Mouse (Mus musculus) MEL (cell line): ENCODE measurements around the gene Fam210b. TPM values are rescaled to one million over a fixed set of nuclear protein-coding genes. Genes with fewer than 3 reads are reported as not detected.

Experiments
- DNase-seq: peaks from one replicate; pipeline ENCODE4 v3.0.0; 2011; ENCODE audit warnings: low read depth, low spot score
- H3K27ac ChIP-seq: 2 replicates; pipeline ENCODE4 v1.5.1; 2012; ENCODE audit warnings: low read depth, mild to moderate bottlenecking, control low read depth, low read length, moderate library complexity; ENCODE audit not compliant: control insufficient read depth
- H3K27me3 ChIP-seq, 2 experiments: fragments of 150-350 bp in 1 of 2; sonication (generic) in 1 of 2; 2 replicates each; pipeline ENCODE4 v1.6.1; 2012; ENCODE audit warnings: low read length in 2 of 2, mild to moderate bottlenecking in 2 of 2, improper control_type of control experiment in 1 of 2, moderate library complexity in 1 of 2; ENCODE audit not compliant: insufficient read depth in 2 of 2, control insufficient read depth in 1 of 2
- H3K36me3 ChIP-seq, 2 experiments: 2 replicates each; pipeline ENCODE4 v1.6.1; 2012 to 2014; ENCODE audit warnings: low read length in 2 of 2, improper control_type of control experiment in 1 of 2, inconsistent platforms in 1 of 2, mild to moderate bottlenecking in 1 of 2; ENCODE audit not compliant: insufficient read depth in 2 of 2, control insufficient read depth in 1 of 2
- H3K4me1 ChIP-seq, 2 experiments: fragments of 150-350 bp in 1 of 2; sonication (generic) in 1 of 2; 2 replicates each; pipeline ENCODE4 v1.6.1; 2012; ENCODE audit warnings: low read length in 2 of 2, improper control_type of control experiment in 1 of 2, mild to moderate bottlenecking in 1 of 2; ENCODE audit not compliant: insufficient read depth in 2 of 2, control insufficient read depth in 1 of 2
- H3K4me3 ChIP-seq, 2 experiments: fragments of 150-350 bp in 1 of 2; sonication (generic) in 1 of 2; 2 replicates each; pipeline ENCODE4 v1.5.1; 2012; ENCODE audit warnings: low read depth in 2 of 2, low read length in 2 of 2, mild to moderate bottlenecking in 2 of 2, moderate library complexity in 2 of 2, control low read depth in 1 of 2, improper control_type of control experiment in 1 of 2; ENCODE audit not compliant: control insufficient read depth in 1 of 2, insufficient read depth in 1 of 2
- H3K79me2 ChIP-seq: 2 replicates; pipeline ENCODE4 v1.6.1; 2012; ENCODE audit warnings: mild to moderate bottlenecking, low read length, moderate library complexity; ENCODE audit not compliant: control insufficient read depth, poor library complexity, insufficient read depth
- H3K9ac ChIP-seq: 2 replicates; pipeline ENCODE4 v1.6.1; 2012; ENCODE audit warnings: low read depth, mild to moderate bottlenecking, control low read depth, low read length, moderate library complexity; ENCODE audit not compliant: control insufficient read depth, poor library complexity, severe bottlenecking
- H3K9me3 ChIP-seq: fragments of 150-350 bp; sonication (generic); replicated peaks from 2 replicates; pipeline ENCODE4 v1.6.1; 2012; ENCODE audit warnings: mild to moderate bottlenecking, low read length, improper control_type of control experiment, moderate library complexity; ENCODE audit not compliant: insufficient read depth
- CHD1 ChIP-seq: IDR thresholded peaks from 2 replicates; pipeline ENCODE4 v1.6.1; 2012; ENCODE audit warnings: low read depth, mild to moderate bottlenecking, inconsistent platforms, low read length, improper control_type of control experiment
- CTCF ChIP-seq, 3 experiments: IDR thresholded peaks in 2 of 3; conservative IDR thresholded peaks in 1 of 3; 2 replicates each; pipeline ENCODE4 v1.5.1; 2011 to 2012; ENCODE audit warnings: low read length in 3 of 3, low read depth in 2 of 3, mild to moderate bottlenecking in 2 of 3, improper control_type of control experiment in 1 of 3, inconsistent platforms in 1 of 3, mixed read lengths in 1 of 3, moderate library complexity in 1 of 3; ENCODE audit not compliant: control insufficient read depth in 1 of 3, insufficient read depth in 1 of 3, poor library complexity in 1 of 3, severe bottlenecking in 1 of 3
- E2F4 ChIP-seq: IDR thresholded peaks from 2 replicates; pipeline ENCODE4 v1.6.1; 2011; ENCODE audit warnings: low read depth, low read length, improper control_type of control experiment, borderline replicate concordance
- ELF1 ChIP-seq: IDR thresholded peaks from 2 replicates; pipeline ENCODE4 v1.6.1; 2014; ENCODE audit warnings: low read depth, mild to moderate bottlenecking, inconsistent platforms, low read length, improper control_type of control experiment, moderate library complexity
- EP300 ChIP-seq, 2 experiments: IDR thresholded peaks; 2 replicates each; pipeline ENCODE4 v1.6.1; 2011; ENCODE audit warnings: improper control_type of control experiment in 2 of 2, low read length in 2 of 2, low read depth in 1 of 2, mild to moderate bottlenecking in 1 of 2
- ETS1 ChIP-seq: IDR thresholded peaks from 2 replicates; pipeline ENCODE4 v1.6.1; 2012; ENCODE audit warnings: low read depth, mild to moderate bottlenecking, inconsistent platforms, low read length, improper control_type of control experiment, moderate library complexity
- GABPA ChIP-seq: IDR thresholded peaks from 2 replicates; pipeline ENCODE4 v1.6.1; 2012; ENCODE audit warnings: low read depth, mild to moderate bottlenecking, inconsistent platforms, low read length, improper control_type of control experiment, moderate library complexity
- GATA1 ChIP-seq: IDR thresholded peaks from 2 replicates; pipeline ENCODE4 v1.6.1; 2011; ENCODE audit warnings: low read depth, low read length, improper control_type of control experiment
- HCFC1 ChIP-seq: IDR thresholded peaks from 2 replicates; pipeline ENCODE4 v1.6.1; 2012; ENCODE audit warnings: low read depth, mild to moderate bottlenecking, inconsistent platforms, low read length, improper control_type of control experiment, moderate library complexity
- JUND ChIP-seq: IDR thresholded peaks from 2 replicates; pipeline ENCODE4 v1.6.1; 2011; ENCODE audit warnings: low read depth, mild to moderate bottlenecking, improper control_type of control experiment, low read length
- KAT2A ChIP-seq: conservative IDR thresholded peaks from 2 replicates; pipeline ENCODE4 v1.6.1; 2012; ENCODE audit warnings: low read depth, low read length, improper control_type of control experiment, inconsistent platforms
- MAX ChIP-seq: IDR thresholded peaks from 2 replicates; pipeline ENCODE4 v1.6.1; 2011; ENCODE audit warnings: low read length, improper control_type of control experiment
- MAZ ChIP-seq: IDR thresholded peaks from 2 replicates; pipeline ENCODE4 v1.6.1; 2012; ENCODE audit warnings: low read depth, mild to moderate bottlenecking, inconsistent platforms, low read length, improper control_type of control experiment
- NELFE ChIP-seq: IDR thresholded peaks from 2 replicates; pipeline ENCODE4 v1.6.1; 2011; ENCODE audit warnings: low read depth, low read length, improper control_type of control experiment
- POLR2AphosphoS2 ChIP-seq: IDR thresholded peaks from 2 replicates; pipeline ENCODE4 v1.6.1; 2011; ENCODE audit warnings: low read length, improper control_type of control experiment
- POLR2AphosphoS5 ChIP-seq: IDR thresholded peaks from 2 replicates; pipeline ENCODE4 v1.6.1; 2012; ENCODE audit warnings: low read depth, borderline replicate concordance, mild to moderate bottlenecking, inconsistent platforms, low read length, moderate library complexity, mixed read lengths
- RAD21 ChIP-seq: IDR thresholded peaks from 2 replicates; pipeline ENCODE4 v1.6.1; 2011; ENCODE audit warnings: mild to moderate bottlenecking, low read depth, low read length, improper control_type of control experiment
- RCOR1 ChIP-seq: IDR thresholded peaks from 2 replicates; pipeline ENCODE4 v1.6.1; 2012; ENCODE audit warnings: low read depth, mild to moderate bottlenecking, inconsistent platforms, low read length, improper control_type of control experiment
- SIN3A ChIP-seq: IDR thresholded peaks from 2 replicates; pipeline ENCODE4 v1.6.1; 2012; ENCODE audit warnings: low read length, improper control_type of control experiment, inconsistent platforms
- TBP ChIP-seq: IDR thresholded peaks from 2 replicates; pipeline ENCODE4 v1.8.0; 2011; ENCODE audit warnings: low read depth, low read length, improper control_type of control experiment
- ZC3H11A ChIP-seq: IDR thresholded peaks from 2 replicates; pipeline ENCODE4 v1.6.1; 2012; ENCODE audit warnings: low read depth, mild to moderate bottlenecking, inconsistent platforms, low read length, improper control_type of control experiment
- ZKSCAN1 ChIP-seq: IDR thresholded peaks from 2 replicates; pipeline ENCODE4 v1.6.1; 2012; ENCODE audit warnings: low read depth, mild to moderate bottlenecking, inconsistent platforms, low read length, improper control_type of control experiment, moderate library complexity
- ZMIZ1 ChIP-seq: IDR thresholded peaks from 2 replicates; pipeline ENCODE4 v1.6.1; 2012; ENCODE audit warnings: low read depth, mild to moderate bottlenecking, inconsistent platforms, low read length, improper control_type of control experiment, moderate library complexity
- polyA plus RNA-seq, 2 experiments: library from polyadenylated mRNA; stranded (reverse) in 1 of 2; unstranded in 1 of 2; fragments of >175 nt in 1 of 2; fragments of >200 nt in 1 of 2; gene quantifications; 2 replicates each; pipeline versions ENCODE4 v1.2.1 to v1.2.4; 2012; ENCODE audit warnings: low replicate concordance in 2 of 2, low read depth in 1 of 2; ENCODE audit not compliant: insufficient read length in 2 of 2, insufficient read depth in 1 of 2, missing spikeins in 1 of 2
- total RNA-seq: library from RNA; depleted of rRNA; stranded (reverse); fragments of 300-350 nt; gene quantifications from 2 replicates; pipeline ENCODE4 v1.2.3, GENCODE M21; 2012

Fam210b gene
- total and polyA plus RNA-seq, 3 experiments: 3.5 to 11.4 TPM; not detected in 1

GRCm38 (mm10) chr2:172355833-172356232 is 10.5 kb downstream of the Fam210b start:
- H3K4me3 ChIP-seq: no peak overlapping the region
- no peaks in the 10 kb centered on the region for H3K4me1 ChIP-seq
- H3K9me3 ChIP-seq: no peaks in the 10 kb centered on the region
- TF ChIP-seq POLR2AphosphoS2 (0 out of 2 replicates have a peak, but pooled peaks have one; percentile 21), CTCF (IDR thresholded peaks at IDR 0.05 in 2 of 3, conservative IDR thresholded peaks at IDR 0.05 in 1 of 3; ENCODE audit: control insufficient read depth in 1 of 3, insufficient read depth in 1 of 3, low read depth in 2 of 3, low read length in 3 of 3, poor library complexity in 1 of 3, severe bottlenecking in 1 of 3) (no peak)
- no peak for DNase-seq
- H3K9ac ChIP-seq: no peak overlapping the region
- no peaks in the 10 kb centered on the region for H3K27me3 ChIP-seq
- H3K79me2 ChIP-seq: no peaks in the 10 kb centered on the region; the same call in 1 of the 2 replicates
- H3K27ac ChIP-seq: no peak overlapping the region
- H3K36me3 ChIP-seq: peaks cover 0 to 24% of the 10 kb centered on the region in 2 experiments; a peak in 3 of 4 replicates

- Histone ChIP-seq H3K4me1 (0 out of 4 replicates have a peak, but pooled peaks cover 0 to 2% of the 10 kb centered on the region in 2 experiments), H3K9ac (no peak overlapping the region), H3K27ac (no peak overlapping the region), H3K27me3 (no peaks in the 10 kb centered on the region), H3K4me3 (no peak overlapping the region)
- DNase-seq: no peak
- TF ChIP-seq ELF1: no peak
- TF ChIP-seq ZC3H11A: no peak
- TF ChIP-seq RCOR1: no peak
- TF ChIP-seq MAX: no peak
- TF ChIP-seq, all 39 proteins: peak for 0
- H3K79me2 ChIP-seq: peaks cover 27% of the 10 kb centered on the region
- H3K9me3 ChIP-seq: no peaks in the 10 kb centered on the region
- peaks cover 6 to 43% of the 10 kb centered on the region in 2 experiments for H3K36me3 ChIP-seq
Observed at GRCm38 (mm10) chr2:172363176-172363575, 17.8 kb downstream of the Fam210b start.

GRCm38 (mm10) chr2:172370411-172371223 is 25.3 kb downstream of the Fam210b start, which contains the start of the genes Aurka and Cstf1:
Gene Aurka, minus strand, starts transcription at chr2:172370535.
Gene Cstf1, plus strand, starts transcription at chr2:172370681.
- Histone ChIP-seq H3K27ac (peak within 1 kb of the TSS; percentile 96), H3K9me3 (no peaks in the 10 kb centered on the region), H3K27me3 (no peaks in the 10 kb centered on the region), H3K9ac (peak within 1 kb of the TSS; percentile 95), H3K4me3 (peak within 1 kb of the TSS; percentile 86 to 89), H3K79me2 (peaks cover 69% of the 10 kb centered on the region), H3K36me3 (peaks cover 12 to 26% of the 10 kb centered on the region in 2 experiments), H3K4me1 (peaks cover 0 to 18% of the 10 kb centered on the region in 2 experiments; a peak in 2 of 4 replicates)
- peak; percentile 98 for DNase-seq
- TF ChIP-seq KAT2A (peak; percentile 79), EP300 (IDR thresholded peaks at IDR 0.05; ENCODE audit: low read depth in 1 of 2, low read length in 2 of 2) (no peak; a peak in 1 of 4 replicates), GABPA (no peak), POLR2AphosphoS5 (no peak; the same call in 1 of the 2 replicates), JUND (0 out of 2 replicates have a peak, but pooled peaks have one; percentile 38), TBP (peak; percentile 94), HCFC1 (peak; percentile 96), ZKSCAN1 (no peak), MAZ (peak; percentile 68; the same call in 1 of the 2 replicates), GATA1 (no peak), POLR2AphosphoS2 (peak; percentile 71), ETS1 (peak; percentile 34; the same call in 1 of the 2 replicates), ZC3H11A (no peak), NELFE (peak; percentile 88), CHD1 (no peak), ZMIZ1 (peak; percentile 82), RAD21 (no peak), E2F4 (0 out of 2 replicates have a peak, but pooled peaks have one; percentile 55), SIN3A (peak; percentile 94), ELF1 (peak; percentile 93)
